ENCODE assay signal across 15 mouse cellular contexts in the genomic region with DNA sequence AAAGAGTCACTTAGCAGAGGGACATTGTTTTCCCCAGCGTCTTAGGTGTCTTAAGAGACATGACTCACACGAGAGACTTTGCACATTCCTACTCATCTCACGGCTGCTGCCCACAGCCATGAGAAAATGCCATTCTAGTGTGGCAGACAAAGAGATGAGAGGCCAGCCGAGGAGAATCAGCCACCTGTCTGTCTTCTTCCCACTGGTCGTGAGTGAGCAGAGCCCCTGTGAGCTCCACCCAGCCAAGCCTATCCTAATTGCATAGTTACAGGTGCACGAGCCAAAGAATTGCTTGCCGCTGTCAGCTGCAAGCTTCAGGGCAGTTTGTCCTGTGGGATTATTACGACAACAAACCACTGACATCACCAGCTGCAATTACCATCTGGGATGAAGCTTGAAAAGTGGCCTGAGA.
DNase-seq lines count a peak whose midpoint lies in the region; ATAC-seq and TF ChIP-seq lines count a peak whose summit lies in the region.
"Had no signal": no experiment of that assay in that cellular context is flagged by ENCODE, and none has a peak within 500 bp of the region (broad histone marks: within the 10 kb centered on the region; RNA-seq: fewer than 3 reads in every experiment).

No protein-coding gene starts in this region.

- H3K79me2 ChIP-seq in C2C12 (ENCODE audit: control insufficient read depth, insufficient read depth), result no peaks in the 10 kb centered on the region

- no peak for DNase-seq in hindbrain, embryonic 10.5 days (ENCODE audit: low spot score)
- DNase-seq in hindbrain, embryonic 11.5 days (ENCODE audit: low spot score), result no peak
- DNase-seq in brain, embryonic 14.5 days (ENCODE audit: low read depth), result peak; percentile 80
- peak; percentile 70 for DNase-seq in midbrain, embryonic 14.5 days
- DNase-seq in cerebellum, adult 9-11 months, result no peak
- DNase-seq: heart, adult 11 months; kidney, postnatal 14 days; layer of hippocampus, postnatal 36 days; thymus, postnatal 25 days had no signal

- H3K9me3 ChIP-seq in hindbrain, embryonic 10.5 days, result no peaks in the 10 kb centered on the region
- no peaks in the 10 kb centered on the region for H3K9me3 ChIP-seq in hindbrain, embryonic 11.5 days (ENCODE audit: control insufficient read depth, low read length)
- no peaks in the 10 kb centered on the region for H3K9me3 ChIP-seq in midbrain, embryonic 14.5 days (ENCODE audit: control insufficient read depth, low read length)
- H3K9me3 ChIP-seq: embryonic facial prominence, embryonic 12.5 days; intestine, embryonic 15.5 days had no signal

- no peak for TF ChIP-seq CTCF in C2C12 (IDR thresholded peaks at IDR 0.05; ENCODE audit: control insufficient read depth, insufficient read depth, insufficient read length)
- TF ChIP-seq CTCF in brain, embryonic 14.5 days (IDR thresholded peaks at IDR 0.05; ENCODE audit: borderline replicate concordance, extremely low read depth, insufficient read depth, insufficient read length), result no peak

- H3K36me3 ChIP-seq in hindbrain, embryonic 10.5 days, result no peaks in the 10 kb centered on the region
- H3K36me3 ChIP-seq in hindbrain, embryonic 11.5 days (ENCODE audit: control insufficient read depth, insufficient read depth, low read length), result no peaks in the 10 kb centered on the region
- no peaks in the 10 kb centered on the region for H3K36me3 ChIP-seq in C2C12 (ENCODE audit: control insufficient read depth, insufficient read depth)
- no peaks in the 10 kb centered on the region for H3K36me3 ChIP-seq in midbrain, embryonic 14.5 days (ENCODE audit: control insufficient read depth, insufficient read depth, low read length)
- H3K36me3 ChIP-seq: embryonic facial prominence, embryonic 12.5 days; intestine, embryonic 15.5 days had no signal

- H3K9ac ChIP-seq in hindbrain, embryonic 11.5 days (ENCODE audit: low read depth, low read length), result no peak overlapping the region
- 0 out of 2 replicates have a peak overlapping the region, but pooled peaks have one; percentile 20 for H3K9ac ChIP-seq in midbrain, embryonic 14.5 days (replicated peaks; ENCODE audit: low read length)
- H3K9ac ChIP-seq: embryonic facial prominence, embryonic 12.5 days; intestine, embryonic 15.5 days had no signal

- H3K27me3 ChIP-seq in hindbrain, embryonic 10.5 days (ENCODE audit: insufficient read depth, poor library complexity, severe bottlenecking), result peaks cover 26% of the 10 kb centered on the region
- H3K27me3 ChIP-seq in hindbrain, embryonic 11.5 days (ENCODE audit: control insufficient read depth, insufficient read depth, low read length), result no peaks in the 10 kb centered on the region
- H3K27me3 ChIP-seq in C2C12 (ENCODE audit: control insufficient read depth, insufficient read depth, insufficient read length), result no peaks in the 10 kb centered on the region
- no peaks in the 10 kb centered on the region for H3K27me3 ChIP-seq in midbrain, embryonic 14.5 days (ENCODE audit: control insufficient read depth, insufficient read depth, low read length)
- H3K27me3 ChIP-seq: intestine, embryonic 15.5 days had no signal

- no peak for TF ChIP-seq POLR2A in brain, embryonic 14.5 days (IDR thresholded peaks at IDR 0.05; ENCODE audit: borderline replicate concordance, extremely low read depth, insufficient read depth, insufficient read length, poor library complexity, severe bottlenecking)

- no peak overlapping the region for H3K4me3 ChIP-seq in hindbrain, embryonic 10.5 days
- no peak overlapping the region for H3K4me3 ChIP-seq in hindbrain, embryonic 11.5 days (ENCODE audit: low read depth, low read length)
- no peak overlapping the region for H3K4me3 ChIP-seq in C2C12 (ENCODE audit: insufficient read depth, poor library complexity, severe bottlenecking)
- no peak overlapping the region for H3K4me3 ChIP-seq in midbrain, embryonic 14.5 days (replicated peaks; ENCODE audit: low read depth, low read length)
- H3K4me3 ChIP-seq: embryonic facial prominence, embryonic 12.5 days; intestine, embryonic 15.5 days had no signal

- H3K79me3 ChIP-seq in C2C12 (ENCODE audit: low read depth), result no peaks in the 10 kb centered on the region

- H3ac ChIP-seq in C2C12 (ENCODE audit: control insufficient read depth, insufficient read length, low read depth), result no peak overlapping the region

- WGBS in hindbrain, embryonic 10.5 days, result 55% methylated on average over 8 of the region's 8 CpGs
- WGBS in hindbrain, embryonic 11.5 days, result 45% methylated on average over 8 of the region's 8 CpGs
- WGBS in midbrain, embryonic 14.5 days, result 14% methylated on average over 8 of the region's 8 CpGs

- H3K4me2 ChIP-seq in hindbrain, embryonic 11.5 days (replicated peaks; ENCODE audit: low read depth, low read length), result no peak overlapping the region
- peak overlapping the region; percentile 15; the same call in 1 of the 2 replicates for H3K4me2 ChIP-seq in midbrain, embryonic 14.5 days (ENCODE audit: low read length)
- H3K4me2 ChIP-seq: embryonic facial prominence, embryonic 12.5 days; intestine, embryonic 15.5 days; liver, embryonic 11.5 days had no signal

- no peak for ATAC-seq in hindbrain, embryonic 11.5 days (ENCODE audit: low FRiP score)
- ATAC-seq in midbrain, embryonic 14.5 days (ENCODE audit: low FRiP score, low TSS enrichment), result no peak
- ATAC-seq in megakaryocyte, adult 5-6 weeks (ENCODE audit: poor library complexity, severe bottlenecking), result no peak
- ATAC-seq: CD4-positive, CD25-positive, alpha-beta regulatory T cell, adult 4 months; intestine, embryonic 15.5 days had no signal

- H3K4me1 ChIP-seq in hindbrain, embryonic 10.5 days (replicated peaks), result peaks cover 63% of the 10 kb centered on the region
- peaks cover 12% of the 10 kb centered on the region for H3K4me1 ChIP-seq in hindbrain, embryonic 11.5 days (replicated peaks; ENCODE audit: control insufficient read depth, insufficient read depth, low read length)
- peaks cover 40% of the 10 kb centered on the region for H3K4me1 ChIP-seq in midbrain, embryonic 14.5 days (ENCODE audit: control insufficient read depth, insufficient read depth, low read length)
- H3K4me1 ChIP-seq: embryonic facial prominence, embryonic 12.5 days; intestine, embryonic 15.5 days had no signal

- peak overlapping the region; percentile 56 for H3K27ac ChIP-seq in hindbrain, embryonic 10.5 days
- H3K27ac ChIP-seq in hindbrain, embryonic 11.5 days (ENCODE audit: low read depth, low read length), result no peak overlapping the region
- 0 out of 2 replicates have a peak overlapping the region, but pooled peaks have one; percentile 45 for H3K27ac ChIP-seq in midbrain, embryonic 14.5 days (replicated peaks; ENCODE audit: low read depth, low read length)
- H3K27ac ChIP-seq: embryonic facial prominence, embryonic 12.5 days; intestine, embryonic 15.5 days had no signal

TF ChIP-seq in C2C12, 6 proteins besides CTCF, POLR2A, EP300 and RAD21:
- TF ChIP-seq MAX (IDR thresholded peaks at IDR 0.05) (no peak), MYOD1 (IDR thresholded peaks at IDR 0.05; ENCODE audit: control insufficient read depth, insufficient read length, low read depth) (peak; percentile 4), MYOG (IDR thresholded peaks at IDR 0.05; ENCODE audit: control insufficient read depth, extremely low read depth, insufficient read length) (no peak)

Comparison
In these comparisons a context has a peak if more than half of its experiments do, and no peak if none do; other contexts are left out.
1. DNase-seq: peak in brain, embryonic 14.5 days (single experiment) and midbrain, embryonic 14.5 days (single experiment); none in hindbrain, embryonic 10.5 days (single experiment), hindbrain, embryonic 11.5 days (single experiment) and cerebellum, adult 9-11 months (single experiment).